Mouse (Mus musculus): ENCODE results near the gene P2rx1. TPM values are rescaled to one million over a fixed set of nuclear protein-coding genes. Genes with fewer than 3 reads are reported as not detected.

P2rx1 gene
- polyA plus RNA-seq, 1 experiment from 2014 or later: 1.0 TPM

DNA sequence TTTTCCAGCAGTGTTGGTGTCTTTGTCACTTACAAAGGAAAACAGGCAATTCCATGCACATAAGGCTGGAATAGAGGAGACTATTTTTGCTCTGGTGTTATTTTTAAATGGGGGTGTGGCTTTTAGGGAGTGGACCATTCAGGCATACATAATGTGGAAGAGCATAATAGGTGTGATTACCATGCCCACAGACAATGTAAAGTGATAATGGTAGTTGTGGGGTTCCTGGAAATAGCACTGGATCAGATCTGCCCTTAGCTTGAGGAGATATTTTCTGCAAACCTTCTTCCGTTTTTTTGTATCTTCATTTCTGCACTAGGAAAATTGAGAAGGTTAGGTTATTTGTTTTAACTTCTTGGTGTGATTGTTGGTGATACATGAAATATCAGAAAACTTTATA lies 53.9 kb downstream of the P2rx1 start:
- H3K4me1 ChIP-seq: peaks cover 9% of the 10 kb centered on the region
- 88% methylated on average over 1 of the region's 1 CpGs for WGBS
- H3K9ac ChIP-seq: no peak overlapping the region
- no peak overlapping the region for H3K4me3 ChIP-seq
- no peaks in the 10 kb centered on the region for H3K27me3 ChIP-seq
- peaks cover 56% of the 10 kb centered on the region for H3K36me3 ChIP-seq
- H3K27ac ChIP-seq: no peak overlapping the region
- H3K4me2 ChIP-seq (replicated peaks): no peak overlapping the region
- no peak for ATAC-seq (ENCODE audit: insufficient number of reproducible peaks, insufficient read depth, low FRiP score, low TSS enrichment)
- no peaks in the 10 kb centered on the region for H3K9me3 ChIP-seq

DNA sequence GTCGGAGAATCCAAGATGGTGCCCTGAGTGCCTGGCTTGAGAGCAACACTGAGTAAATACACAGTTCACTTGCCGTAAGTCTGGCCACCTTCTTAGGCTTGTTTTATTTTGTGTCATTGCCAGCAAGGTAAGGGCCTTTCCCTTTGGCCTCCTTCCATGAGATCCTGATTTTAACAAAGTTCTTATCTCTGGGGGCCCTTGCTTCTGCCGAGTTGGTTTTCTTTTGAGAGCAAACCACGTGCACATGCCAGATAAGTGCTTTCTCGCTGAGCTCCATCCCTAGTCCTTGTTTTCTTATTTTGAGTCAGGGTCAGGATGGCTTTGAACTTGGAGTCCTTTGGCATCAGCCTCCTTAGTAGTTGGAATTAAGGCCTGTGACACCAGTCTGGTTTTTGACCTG lies 58.8 kb downstream of the P2rx1 start:
- peaks cover 64% of the 10 kb centered on the region for H3K36me3 ChIP-seq

DNA sequence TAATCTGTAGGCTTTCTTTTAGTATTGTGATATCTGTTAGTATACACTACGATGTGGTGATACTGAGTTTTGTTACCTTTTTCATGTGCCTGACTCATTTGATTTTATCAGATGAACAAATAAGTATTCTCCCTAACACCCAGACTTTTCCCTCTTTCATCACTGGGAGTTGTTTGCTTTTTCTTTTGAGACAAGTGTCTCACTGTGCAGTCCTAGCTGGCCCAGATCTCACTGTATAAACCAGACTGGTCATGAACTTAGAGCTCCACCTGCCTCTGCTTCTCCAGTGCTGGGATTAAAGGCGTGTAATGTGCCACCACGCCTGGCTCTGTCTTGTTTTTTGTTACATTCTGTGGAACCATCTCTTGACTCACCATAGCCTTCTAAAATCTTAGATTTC lies 60.7 kb downstream of the P2rx1 start:
- H3K4me3 ChIP-seq: no peak overlapping the region
- peaks cover 53% of the 10 kb centered on the region for H3K36me3 ChIP-seq
- 84% methylated on average over 3 of the region's 3 CpGs for WGBS
- H3K4me2 ChIP-seq (replicated peaks): no peak overlapping the region
- H3K9ac ChIP-seq: no peak overlapping the region
- no peak overlapping the region for H3K27ac ChIP-seq
- no peaks in the 10 kb centered on the region for H3K27me3 ChIP-seq
- H3K9me3 ChIP-seq: no peaks in the 10 kb centered on the region
- no peaks in the 10 kb centered on the region for H3K4me1 ChIP-seq
- ATAC-seq (ENCODE audit: insufficient number of reproducible peaks, insufficient read depth, low FRiP score, low TSS enrichment): no peak

More for the DNA sequence above, 58.8 kb downstream of the P2rx1 start:
- Histone ChIP-seq H3K4me3 (no peak overlapping the region), H3K27ac (no peak overlapping the region), H3K27me3 (no peaks in the 10 kb centered on the region), H3K4me2 (replicated peaks) (no peak overlapping the region), H3K9me3 (no peaks in the 10 kb centered on the region), H3K4me1 (no peaks in the 10 kb centered on the region), H3K9ac (no peak overlapping the region)
- no peak for ATAC-seq (ENCODE audit: insufficient number of reproducible peaks, insufficient read depth, low FRiP score, low TSS enrichment)
- 88% methylated on average over 5 of the region's 5 CpGs for WGBS

DNA sequence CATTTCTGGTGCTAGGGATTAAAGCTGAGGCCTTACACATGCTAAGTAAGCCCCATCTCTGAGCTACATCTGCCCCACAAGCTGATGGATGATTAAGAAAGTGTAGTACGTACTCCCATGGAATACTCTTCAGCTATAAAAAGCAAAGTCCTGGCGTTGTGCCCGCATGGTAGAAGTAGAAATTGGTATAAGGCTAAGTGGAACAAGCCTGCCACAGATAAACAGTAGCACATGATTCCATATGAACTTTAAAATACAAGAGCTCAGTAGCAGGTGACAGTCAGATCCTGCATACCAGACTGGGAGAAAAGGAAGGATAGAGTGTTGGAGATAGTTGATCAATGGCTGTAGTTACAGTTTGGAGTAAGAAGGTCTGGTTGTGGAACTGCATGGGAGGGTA lies 62.5 kb downstream of the P2rx1 start:
- no peak overlapping the region for H3K9ac ChIP-seq
- no peak overlapping the region for H3K4me3 ChIP-seq
- no peak overlapping the region for H3K27ac ChIP-seq
- no peaks in the 10 kb centered on the region for H3K4me1 ChIP-seq
- H3K27me3 ChIP-seq: no peaks in the 10 kb centered on the region
- no peak overlapping the region for H3K4me2 ChIP-seq (replicated peaks)
- 93% methylated on average over 3 of the region's 3 CpGs for WGBS
- H3K36me3 ChIP-seq: peaks cover 43% of the 10 kb centered on the region
- no peaks in the 10 kb centered on the region for H3K9me3 ChIP-seq
- ATAC-seq (ENCODE audit: insufficient number of reproducible peaks, insufficient read depth, low FRiP score, low TSS enrichment): no peak

Small RNA genes lying within 50 kb of the gene (microRNA-seq; reads per million reads assigned to microRNA genes)
- gene Gm44467: not detected

Other genes with a start within 250 kb of the P2rx1 start
- gene Cyb5d2, start 203.0 kb upstream of the P2rx1 start, polyA plus RNA-seq (2016; fragmentation: Nextera tagmentation; extraction: Ambion mirVana): 4.7 and 5.2 TPM in 2 replicates
- 9.8 and 10.5 TPM in 2 replicates for gene Zzef1, start 202.9 kb upstream of the P2rx1 start, polyA plus RNA-seq (2016; fragmentation: Nextera tagmentation; extraction: Ambion mirVana)
- gene Atp2a3, start 37.9 kb upstream of the P2rx1 start, polyA plus RNA-seq (2016; fragmentation: Nextera tagmentation; extraction: Ambion mirVana): 1.3 and 2.3 TPM in 2 replicates
- gene Camkk1, start 19.9 kb downstream of the P2rx1 start, polyA plus RNA-seq (2016; fragmentation: Nextera tagmentation; extraction: Ambion mirVana): 10.6 and 11.0 TPM in 2 replicates
- gene Ncbp3, start 48.7 kb downstream of the P2rx1 start, polyA plus RNA-seq (2016; fragmentation: Nextera tagmentation; extraction: Ambion mirVana): 14.2 and 14.9 TPM in 2 replicates
- gene Itgae, start 91.5 kb downstream of the P2rx1 start, polyA plus RNA-seq (2016; fragmentation: Nextera tagmentation; extraction: Ambion mirVana): 0.50 and 0.51 TPM in 2 replicates
- gene Haspin, start 139.2 kb downstream of the P2rx1 start, polyA plus RNA-seq (2016; fragmentation: Nextera tagmentation; extraction: Ambion mirVana): 18.2 and 18.4 TPM in 2 replicates
- 0.42 and 0.60 TPM in 2 replicates for gene P2rx5, start 161.3 kb downstream of the P2rx1 start, polyA plus RNA-seq (2016; fragmentation: Nextera tagmentation; extraction: Ambion mirVana)
- gene Emc6, start 177.9 kb downstream of the P2rx1 start, polyA plus RNA-seq (2016; fragmentation: Nextera tagmentation; extraction: Ambion mirVana): 99.7 and 104 TPM in 2 replicates
- 206 and 211 TPM in 2 replicates for gene Tax1bp3, start 178.0 kb downstream of the P2rx1 start, polyA plus RNA-seq (2016; fragmentation: Nextera tagmentation; extraction: Ambion mirVana)
- 24.5 and 26.5 TPM in 2 replicates for gene Ctns, start 199.9 kb downstream of the P2rx1 start, polyA plus RNA-seq (2016; fragmentation: Nextera tagmentation; extraction: Ambion mirVana)
- 2.0 and 2.1 TPM in 2 replicates for gene Shpk, start 200.4 kb downstream of the P2rx1 start, polyA plus RNA-seq (2016; fragmentation: Nextera tagmentation; extraction: Ambion mirVana)
- gene Trpv1, start 235.2 kb downstream of the P2rx1 start, polyA plus RNA-seq (2016; fragmentation: Nextera tagmentation; extraction: Ambion mirVana): 0.19 and 0.27 TPM in 2 replicates

Data from embryonic facial prominence, embryonic 12.5 days (tissue).